Mouse (Mus musculus): ENCODE data around the gene Lrig2. TPM values are rescaled to one million over a fixed set of nuclear protein-coding genes. Genes with fewer than 3 reads are reported as not detected.

Gene Lrig2
- polyA plus RNA-seq, 1 experiment from 2014 or later = 19.5 TPM

- Histone ChIP-seq H3K4me3 (replicated peaks) (no peak overlapping the region), H3K4me2 (replicated peaks) (no peak overlapping the region), H3K9ac (no peak overlapping the region), H3K4me1 (peaks cover 6% of the 10 kb centered on the region; the same call in 1 of the 2 replicates), H3K27me3 (no peaks in the 10 kb centered on the region), H3K9me3 (replicated peaks) (no peaks in the 10 kb centered on the region), H3K27ac (replicated peaks) (no peak overlapping the region), H3K36me3 (no peaks in the 10 kb centered on the region)
- no peak for ATAC-seq (ENCODE audit: insufficient number of reproducible peaks, low FRiP score, low TSS enrichment, low read depth)
- 81% methylated on average over 10 of the region's 10 CpGs for WGBS
Observed at GRCm38 (mm10) chr3:104399296-104400045, 112.2 kb downstream of the Lrig2 start.

DNA sequence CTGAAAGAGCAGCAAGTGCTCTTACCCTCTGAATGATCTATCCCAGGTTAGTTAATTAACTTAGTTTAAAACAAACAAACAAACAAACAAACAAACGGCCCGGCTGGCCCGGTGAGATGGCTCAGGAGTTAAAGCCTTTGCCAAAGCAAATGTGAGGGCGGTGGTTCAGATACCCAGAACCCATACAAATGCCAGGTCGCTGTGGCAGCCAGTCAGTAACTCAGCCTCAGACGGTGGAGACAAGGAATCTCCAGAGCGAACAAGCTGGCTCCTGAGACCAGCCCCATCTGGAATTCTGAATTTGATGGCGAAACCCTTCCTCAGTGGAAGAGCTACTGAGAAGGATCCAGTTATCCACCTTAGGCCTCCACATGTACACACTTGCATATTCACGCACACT is 114.4 kb downstream of the Lrig2 start:
- Histone ChIP-seq H3K9ac (no peak overlapping the region), H3K9me3 (replicated peaks) (no peaks in the 10 kb centered on the region), H3K36me3 (no peaks in the 10 kb centered on the region), H3K4me1 (peaks cover 6% of the 10 kb centered on the region; the same call in 1 of the 2 replicates), H3K4me2 (replicated peaks) (no peak overlapping the region), H3K4me3 (replicated peaks) (no peak overlapping the region), H3K27ac (replicated peaks) (no peak overlapping the region), H3K27me3 (no peaks in the 10 kb centered on the region)
- 79% methylated on average over 9 of the region's 9 CpGs for WGBS
- ATAC-seq (ENCODE audit: insufficient number of reproducible peaks, low FRiP score, low TSS enrichment, low read depth) = no peak

- Histone ChIP-seq H3K9me3 (replicated peaks) (no peaks in the 10 kb centered on the region), H3K4me3 (replicated peaks) (no peak overlapping the region), H3K27ac (replicated peaks) (no peak overlapping the region), H3K4me2 (replicated peaks) (no peak overlapping the region), H3K36me3 (no peaks in the 10 kb centered on the region), H3K9ac (no peak overlapping the region), H3K27me3 (no peaks in the 10 kb centered on the region), H3K4me1 (peaks cover 6% of the 10 kb centered on the region; the same call in 1 of the 2 replicates)
- 25% methylated on average over 3 of the region's 3 CpGs for whole genome bisulfite sequencing
- no peak for ATAC-seq (ENCODE audit: insufficient number of reproducible peaks, low FRiP score, low TSS enrichment, low read depth)
Observed at GRCm38 (mm10) chr3:104396736-104397081, 115.0 kb downstream of the Lrig2 start.

DNA sequence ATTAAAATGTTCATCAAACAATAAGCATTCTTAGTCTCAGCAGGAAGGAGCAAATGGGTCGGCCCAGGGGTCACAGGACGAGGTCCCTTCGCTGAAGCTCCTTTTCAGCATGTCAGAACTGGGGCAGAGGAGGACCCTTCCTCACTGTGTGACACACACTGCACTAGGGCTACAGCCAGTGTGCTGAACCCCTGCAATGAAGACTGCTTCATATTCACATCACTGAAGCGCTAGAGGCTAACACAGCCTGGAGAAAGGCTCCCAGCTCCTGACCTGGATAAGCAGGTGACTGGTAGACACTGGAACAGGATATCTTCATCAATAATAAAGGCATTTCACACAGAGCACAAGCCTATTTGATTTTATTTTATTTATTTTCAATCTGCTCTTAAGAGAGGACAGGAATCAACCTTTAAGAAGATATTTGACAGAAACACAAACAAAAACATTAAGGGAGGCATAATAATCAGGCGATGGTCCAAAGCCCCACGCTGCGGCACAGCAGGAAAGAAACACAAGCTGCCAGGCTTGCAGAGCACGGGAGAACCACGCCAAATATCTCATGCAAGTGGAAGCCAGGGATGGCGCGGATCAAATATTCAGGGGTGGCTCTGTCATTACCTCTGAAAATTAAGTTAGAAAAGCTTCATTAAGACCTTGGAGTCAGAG is 115.5 kb downstream of the Lrig2 start:
- no peak overlapping the region for H3K4me3 ChIP-seq (replicated peaks)
- no peak overlapping the region for H3K4me2 ChIP-seq (replicated peaks)
- no peak for ATAC-seq (ENCODE audit: insufficient number of reproducible peaks, low FRiP score, low TSS enrichment, low read depth)
- H3K9ac ChIP-seq = no peak overlapping the region
- no peak overlapping the region for H3K27ac ChIP-seq (replicated peaks)
- H3K9me3 ChIP-seq (replicated peaks) = no peaks in the 10 kb centered on the region
- H3K4me1 ChIP-seq = peaks cover 6% of the 10 kb centered on the region; the same call in 1 of the 2 replicates
- H3K27me3 ChIP-seq = no peaks in the 10 kb centered on the region
- no peaks in the 10 kb centered on the region for H3K36me3 ChIP-seq
- WGBS = 40% methylated on average over 11 of the region's 11 CpGs

DNA sequence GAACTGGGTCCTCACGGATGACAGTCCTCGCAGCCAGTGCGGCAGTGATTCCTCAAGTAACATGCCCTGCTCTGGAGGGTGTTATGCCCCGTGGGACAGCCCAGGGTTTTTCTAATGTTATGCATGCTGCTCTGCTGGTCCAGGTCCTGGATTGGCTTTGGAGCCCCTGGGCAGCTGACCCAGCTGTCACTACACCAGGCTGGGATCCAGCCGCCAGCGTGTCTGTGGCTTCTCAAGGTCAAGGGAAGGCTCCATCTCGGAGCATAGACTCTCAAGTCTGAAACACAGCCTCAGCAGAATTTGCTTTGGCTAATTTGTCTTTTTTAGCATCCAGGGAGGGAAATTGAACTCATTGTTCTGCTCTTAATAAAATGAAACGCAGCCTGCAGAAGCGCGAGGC is 121.6 kb downstream of the Lrig2 start:
- Histone ChIP-seq H3K27me3 (no peaks in the 10 kb centered on the region), H3K4me1 (peaks cover 6% of the 10 kb centered on the region; the same call in 1 of the 2 replicates), H3K9ac (no peak overlapping the region), H3K36me3 (no peaks in the 10 kb centered on the region), H3K4me2 (replicated peaks) (no peak overlapping the region), H3K27ac (replicated peaks) (no peak overlapping the region), H3K9me3 (replicated peaks) (no peaks in the 10 kb centered on the region), H3K4me3 (replicated peaks) (no peak overlapping the region)
- no peak for ATAC-seq (ENCODE audit: insufficient number of reproducible peaks, low FRiP score, low TSS enrichment, low read depth)
- WGBS = 67% methylated on average over 10 of the region's 10 CpGs

- Histone ChIP-seq H3K4me3 (replicated peaks) (no peak overlapping the region), H3K9ac (no peak overlapping the region), H3K4me2 (replicated peaks) (no peak overlapping the region), H3K36me3 (no peaks in the 10 kb centered on the region), H3K27me3 (no peaks in the 10 kb centered on the region), H3K9me3 (replicated peaks) (no peaks in the 10 kb centered on the region), H3K27ac (replicated peaks) (no peak overlapping the region), H3K4me1 (peaks cover 6% of the 10 kb centered on the region; the same call in 1 of the 2 replicates)
- ATAC-seq (ENCODE audit: insufficient number of reproducible peaks, low FRiP score, low TSS enrichment, low read depth) = no peak
- 83% methylated on average over 2 of the region's 2 CpGs for WGBS
Observed at GRCm38 (mm10) chr3:104389449-104389848, 122.3 kb downstream of the Lrig2 start.

DNA sequence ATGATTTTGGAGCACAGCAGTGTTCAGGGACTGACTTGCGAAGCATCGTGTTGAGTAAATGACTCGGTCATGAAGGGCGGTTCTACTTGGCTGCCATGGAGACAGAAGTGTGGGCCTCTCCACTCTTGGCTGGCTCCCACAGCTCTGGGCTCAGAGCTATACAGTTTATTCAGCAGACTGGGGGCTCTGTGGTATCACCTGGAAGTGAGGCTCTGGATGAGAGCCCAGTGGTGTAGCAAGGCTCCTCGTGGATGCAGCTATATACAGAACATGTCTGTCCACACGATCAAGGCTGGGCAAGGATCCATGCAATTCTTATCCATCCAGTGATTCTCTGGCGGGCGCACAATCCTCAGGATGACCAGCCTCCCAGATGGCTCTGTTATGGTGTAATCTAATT is 126.1 kb downstream of the Lrig2 start:
- H3K4me2 ChIP-seq (replicated peaks) = no peak overlapping the region
- H3K36me3 ChIP-seq = no peaks in the 10 kb centered on the region
- no peak overlapping the region for H3K4me3 ChIP-seq (replicated peaks)
- H3K4me1 ChIP-seq = peaks cover 10% of the 10 kb centered on the region
- H3K27ac ChIP-seq (replicated peaks) = 0 out of 2 replicates have a peak overlapping the region, but pooled peaks have one; percentile 48
- no peaks in the 10 kb centered on the region for H3K9me3 ChIP-seq (replicated peaks)
- WGBS = 63% methylated on average over 8 of the region's 8 CpGs
- no peak overlapping the region for H3K9ac ChIP-seq
- peak; percentile 85 for ATAC-seq (ENCODE audit: insufficient number of reproducible peaks, low FRiP score, low TSS enrichment, low read depth)
- no peaks in the 10 kb centered on the region for H3K27me3 ChIP-seq

DNA sequence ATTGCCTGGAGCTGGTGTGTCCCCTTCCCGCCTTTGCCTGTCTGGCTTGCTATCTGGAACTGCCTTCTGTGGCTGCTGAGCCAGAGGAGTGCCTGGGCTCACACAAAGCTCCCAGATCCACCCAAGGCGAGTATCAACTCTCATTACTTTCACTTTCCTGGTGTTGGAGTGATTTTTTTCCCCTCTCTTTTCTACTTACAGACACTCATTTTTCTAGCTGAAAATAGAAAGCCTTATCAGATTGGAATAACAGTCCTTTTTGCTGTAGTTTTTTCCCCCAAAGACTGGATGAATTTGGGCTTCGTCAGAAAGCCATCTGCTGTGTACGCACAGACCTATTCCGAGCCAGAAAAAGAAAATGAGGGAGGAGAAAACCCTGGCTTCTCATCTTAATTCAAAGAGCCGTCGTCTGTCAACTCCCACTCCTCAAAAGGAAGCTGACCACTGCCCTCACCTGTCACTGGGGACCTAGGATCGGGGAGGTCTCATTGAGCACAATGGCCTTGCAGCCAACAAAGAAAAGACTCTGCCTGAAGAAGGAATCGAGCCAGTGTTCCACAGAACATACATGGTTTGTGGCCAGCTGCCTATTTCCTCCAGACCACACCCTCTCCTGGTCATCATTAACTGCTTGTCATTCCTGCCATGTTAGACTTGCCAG is 127.9 kb downstream of the Lrig2 start:
- Histone ChIP-seq H3K4me3 (replicated peaks) (no peak overlapping the region), H3K9ac (no peak overlapping the region), H3K4me2 (replicated peaks) (no peak overlapping the region), H3K9me3 (replicated peaks) (no peaks in the 10 kb centered on the region), H3K27me3 (no peaks in the 10 kb centered on the region), H3K36me3 (no peaks in the 10 kb centered on the region), H3K27ac (replicated peaks) (0 out of 2 replicates have a peak overlapping the region, but pooled peaks have one; percentile 36), H3K4me1 (peaks cover 10% of the 10 kb centered on the region)
- ATAC-seq (ENCODE audit: insufficient number of reproducible peaks, low FRiP score, low TSS enrichment, low read depth) = no peak
- 52% methylated on average over 9 of the region's 9 CpGs for WGBS

GRCm38 (mm10) chr3:104378228-104378627 is 133.5 kb downstream of the Lrig2 start:
- Histone ChIP-seq H3K9ac (no peak overlapping the region), H3K4me1 (no peaks in the 10 kb centered on the region), H3K36me3 (no peaks in the 10 kb centered on the region), H3K9me3 (replicated peaks) (no peaks in the 10 kb centered on the region), H3K4me3 (replicated peaks) (no peak overlapping the region), H3K27me3 (no peaks in the 10 kb centered on the region), H3K4me2 (replicated peaks) (no peak overlapping the region), H3K27ac (replicated peaks) (no peak overlapping the region)
- no peak for ATAC-seq (ENCODE audit: insufficient number of reproducible peaks, low FRiP score, low TSS enrichment, low read depth)
- 68% methylated on average over 3 of the region's 3 CpGs for WGBS

DNA sequence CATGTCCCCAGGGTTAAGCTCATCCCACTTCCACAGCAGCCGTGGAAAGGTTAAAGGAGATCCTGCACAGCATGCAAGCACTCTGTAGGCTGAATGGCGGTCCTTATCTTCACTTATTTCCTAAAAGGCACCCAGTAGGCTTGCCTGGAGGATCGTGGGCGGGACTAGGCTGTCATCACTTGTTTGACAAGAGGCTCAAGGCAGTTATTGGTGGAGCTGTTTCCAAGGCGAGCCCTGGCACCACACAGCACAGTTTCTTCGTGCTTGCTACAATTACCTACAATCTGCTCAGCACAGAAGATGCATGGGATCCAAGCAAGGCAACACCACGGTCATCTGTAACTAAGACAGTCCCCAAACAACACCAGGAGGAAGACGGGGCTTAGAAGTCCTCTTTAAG is 137.8 kb downstream of the Lrig2 start:
- Histone ChIP-seq H3K4me1 (no peaks in the 10 kb centered on the region), H3K4me2 (replicated peaks) (no peak overlapping the region), H3K27ac (replicated peaks) (no peak overlapping the region), H3K27me3 (no peaks in the 10 kb centered on the region), H3K36me3 (no peaks in the 10 kb centered on the region), H3K4me3 (replicated peaks) (no peak overlapping the region), H3K9me3 (replicated peaks) (no peaks in the 10 kb centered on the region), H3K9ac (no peak overlapping the region)
- no peak for ATAC-seq (ENCODE audit: insufficient number of reproducible peaks, low FRiP score, low TSS enrichment, low read depth)
- 77% methylated on average over 8 of the region's 8 CpGs for WGBS

DNA sequence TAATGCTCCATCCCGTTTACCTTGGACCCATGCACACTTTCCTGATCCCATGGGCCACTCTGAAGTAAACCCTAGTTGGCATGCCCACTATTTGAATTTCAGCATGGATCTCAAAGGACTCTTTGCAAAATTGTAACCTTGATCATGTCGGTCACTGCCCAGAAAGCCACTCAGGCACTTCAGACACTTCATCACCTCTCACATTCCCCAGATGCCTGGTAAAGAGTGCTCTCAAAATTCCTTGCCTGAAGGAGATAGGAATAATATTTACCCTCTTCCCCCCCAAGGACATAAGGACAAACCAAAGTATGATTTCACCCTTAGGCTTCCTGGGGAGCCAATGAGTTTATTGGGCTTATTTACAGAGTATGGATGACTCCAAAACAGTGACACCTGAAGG is 139.3 kb downstream of the Lrig2 start:
- Histone ChIP-seq H3K27me3 (no peaks in the 10 kb centered on the region), H3K36me3 (no peaks in the 10 kb centered on the region), H3K4me1 (no peaks in the 10 kb centered on the region), H3K9ac (no peak overlapping the region), H3K4me2 (replicated peaks) (no peak overlapping the region), H3K27ac (replicated peaks) (no peak overlapping the region), H3K9me3 (replicated peaks) (no peaks in the 10 kb centered on the region), H3K4me3 (replicated peaks) (no peak overlapping the region)
- ATAC-seq (ENCODE audit: insufficient number of reproducible peaks, low FRiP score, low TSS enrichment, low read depth) = no peak
- 77% methylated on average over 2 of the region's 2 CpGs for WGBS
